Mouse (Mus musculus) hindbrain, embryonic 14.5 days (tissue): ENCODE measurements around the gene Bcdin3d. TPM values are rescaled to one million over a fixed set of nuclear protein-coding genes. Genes with fewer than 3 reads are reported as not detected.

ENCODE experiments used
- ATAC-seq: fragments of 200-750 bp; cut with Nextera tagmentation; 2 replicates; pipeline ENCODE4 v1.8.0; 2017; ENCODE audit warnings: moderate number of reproducible peaks, mild to moderate bottlenecking, moderate TSS enrichment, moderate library complexity; ENCODE audit not compliant: low FRiP score
- DNase-seq: peaks from one replicate; pipeline ENCODE4 v3.0.0-alpha.2; 2015; ENCODE audit warnings: low spot score
- H3K27ac ChIP-seq: fragments of 300-500 bp; sonication (generic); 2 replicates; pipeline ENCODE4 v1.5.1; 2014; ENCODE audit warnings: mild to moderate bottlenecking, moderate library complexity
- H3K27me3 ChIP-seq: fragments of 300-500 bp; sonication (generic); 2 replicates; pipeline ENCODE4 v1.6.1; 2014; ENCODE audit warnings: mild to moderate bottlenecking, low read length, mixed read lengths; ENCODE audit not compliant: control insufficient read depth, insufficient read depth
- H3K36me3 ChIP-seq: fragments of 300-500 bp; sonication (generic); replicated peaks from 2 replicates; pipeline ENCODE4 v1.6.1; 2014; ENCODE audit not compliant: control insufficient read depth, insufficient read depth
- H3K4me1 ChIP-seq: fragments of 300-500 bp; sonication (generic); replicated peaks from 2 replicates; pipeline ENCODE4 v1.6.1; 2014; ENCODE audit warnings: antibody characterized with exemption, low read length, mixed read lengths; ENCODE audit not compliant: control insufficient read depth, insufficient read depth
- H3K4me2 ChIP-seq: fragments of 300-500 bp; sonication (generic); replicated peaks from 2 replicates; pipeline ENCODE4 v1.6.1; 2014; ENCODE audit warnings: mild to moderate bottlenecking, moderate library complexity
- H3K4me3 ChIP-seq: fragments of 300-500 bp; sonication (generic); replicated peaks from 2 replicates; pipeline ENCODE4 v1.5.1; 2014; ENCODE audit warnings: mild to moderate bottlenecking, low read length
- H3K9ac ChIP-seq: fragments of 300-500 bp; sonication (generic); 2 replicates; pipeline ENCODE4 v1.6.1; 2014
- H3K9me3 ChIP-seq: fragments of 300-500 bp; sonication (generic); 2 replicates; pipeline ENCODE4 v1.6.1; 2016; ENCODE audit warnings: low read length; ENCODE audit not compliant: control insufficient read depth
- WGBS: fragments of 180-500 bp; shearing (Covaris S2); extraction: QIAGEN DNeasy Blood & Tissue Kit; methylation state at CpG from one replicate; pipeline ENCODE4 v1.1.7; 2014; 5-methylcytosine and 5-hydroxymethylcytosine counted together
- polyA plus RNA-seq: library from polyadenylated mRNA; unstranded; fragments of >200 nt; fragmentation: Nextera tagmentation; extraction: Ambion mirVana; gene quantifications from 2 replicates; pipeline ENCODE4 v1.2.1, GENCODE M21; 2014

The Bcdin3d gene
- 16.5 and 19.6 TPM in 2 replicates for polyA plus RNA-seq

- no peaks in the 10 kb centered on the region for H3K36me3 ChIP-seq
- DNase-seq (peak; percentile 94), ATAC-seq (peak; percentile 84)
- H3K27me3 ChIP-seq, result no peaks in the 10 kb centered on the region
- H3K9ac ChIP-seq, result peak within 1 kb of the TSS; percentile 83
- no peaks in the 10 kb centered on the region for H3K9me3 ChIP-seq
- H3K4me3 ChIP-seq, result peak within 1 kb of the TSS; percentile 75
- 2% methylated on average over 26 of the region's 26 CpGs for WGBS
- H3K4me2 ChIP-seq, result peak within 1 kb of the TSS; percentile 69
- H3K4me1 ChIP-seq, result peaks cover 8% of the 10 kb centered on the region
- H3K27ac ChIP-seq, result peak within 1 kb of the TSS; percentile 88
These were observed at the start of gene Bcdin3d for GRCm38 (mm10) chr15:99474576-99474926. Bcdin3d (minus strand) TSS chr15:99474730.

GRCm38 (mm10) chr15:99520306-99520705, 45.8 kb upstream of the Bcdin3d start:
- no peak overlapping the region for H3K4me2 ChIP-seq
- 82% methylated on average over 7 of the region's 7 CpGs for WGBS
- no peak overlapping the region for H3K9ac ChIP-seq
- ATAC-seq, result no peak
- no peaks in the 10 kb centered on the region for H3K9me3 ChIP-seq
- no peaks in the 10 kb centered on the region for H3K27me3 ChIP-seq
- H3K27ac ChIP-seq, result no peak overlapping the region
- H3K36me3 ChIP-seq, result no peaks in the 10 kb centered on the region
- no peaks in the 10 kb centered on the region for H3K4me1 ChIP-seq
- no peak for DNase-seq
- H3K4me3 ChIP-seq, result no peak overlapping the region

- ATAC-seq (no peak), DNase-seq (no peak)
These were observed 45.1 kb upstream of the Bcdin3d start for GRCm38 (mm10) chr15:99519626-99520025.

DNA sequence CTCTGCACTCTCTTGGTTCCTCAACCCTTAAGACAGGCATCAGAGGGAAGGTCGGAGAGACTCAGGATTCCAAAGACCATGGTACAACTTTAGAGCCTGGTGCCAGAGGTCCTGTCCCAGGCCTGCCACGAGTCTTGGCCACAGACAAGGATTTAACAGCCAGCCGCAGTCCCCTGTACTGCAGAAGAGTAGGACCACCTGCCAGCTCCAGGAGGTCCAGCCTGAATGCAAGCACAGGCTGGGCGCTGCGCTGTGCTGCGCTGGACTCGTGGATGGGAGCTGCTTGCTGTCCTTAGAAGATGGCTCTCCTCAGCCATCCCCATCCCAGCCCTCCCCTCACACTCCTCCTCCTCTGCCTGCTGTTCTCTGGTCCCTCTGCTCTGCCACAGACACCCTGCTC, 43.2 kb upstream of the Bcdin3d start:
- no peak overlapping the region for H3K27ac ChIP-seq
- DNase-seq (no peak), ATAC-seq (no peak)
- WGBS, result 70% methylated on average over 7 of the region's 7 CpGs
- no peaks in the 10 kb centered on the region for H3K4me1 ChIP-seq
- no peak overlapping the region for H3K9ac ChIP-seq
- no peaks in the 10 kb centered on the region for H3K27me3 ChIP-seq
- no peak overlapping the region for H3K4me2 ChIP-seq
- H3K4me3 ChIP-seq, result no peak overlapping the region
- H3K9me3 ChIP-seq, result no peaks in the 10 kb centered on the region
- no peaks in the 10 kb centered on the region for H3K36me3 ChIP-seq

More at GRCm38 (mm10) chr15:99519626-99520025, 45.1 kb upstream of the Bcdin3d start:
- no peaks in the 10 kb centered on the region for H3K36me3 ChIP-seq
- H3K27ac ChIP-seq, result no peak overlapping the region
- no peaks in the 10 kb centered on the region for H3K27me3 ChIP-seq
- no peak overlapping the region for H3K4me3 ChIP-seq
- no peaks in the 10 kb centered on the region for H3K9me3 ChIP-seq
- WGBS, result 89% methylated on average over 9 of the region's 9 CpGs
- no peaks in the 10 kb centered on the region for H3K4me1 ChIP-seq
- no peak overlapping the region for H3K9ac ChIP-seq
- H3K4me2 ChIP-seq, result no peak overlapping the region

DNA sequence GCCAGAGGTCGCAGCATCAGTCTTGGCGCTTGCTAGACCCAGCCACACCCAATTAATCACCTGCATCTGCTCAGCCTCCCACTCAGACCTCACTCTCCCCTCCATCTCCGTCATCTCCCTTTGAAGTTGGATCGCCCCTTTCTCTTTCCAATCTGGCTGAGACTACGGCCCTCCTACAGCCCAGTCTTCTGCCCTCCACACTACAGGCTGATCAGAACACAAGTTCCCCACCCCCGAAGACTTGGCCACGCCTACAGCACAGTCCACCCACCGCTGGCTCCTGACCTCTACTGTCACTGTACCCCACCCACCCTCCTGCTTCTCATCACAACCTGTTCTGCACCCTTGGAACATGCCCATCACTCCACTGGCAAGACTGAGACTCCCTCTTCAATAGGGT, 42.2 kb upstream of the Bcdin3d start:
- no peak overlapping the region for H3K9ac ChIP-seq
- no peaks in the 10 kb centered on the region for H3K4me1 ChIP-seq
- H3K9me3 ChIP-seq, result no peaks in the 10 kb centered on the region
- no peaks in the 10 kb centered on the region for H3K36me3 ChIP-seq
- H3K27ac ChIP-seq, result no peak overlapping the region
- no peaks in the 10 kb centered on the region for H3K27me3 ChIP-seq
- 73% methylated on average over 8 of the region's 8 CpGs for WGBS
- DNase-seq, result no peak
- H3K4me2 ChIP-seq, result no peak overlapping the region
- H3K4me3 ChIP-seq, result no peak overlapping the region
- ATAC-seq, result no peak

- no peak overlapping the region for H3K4me2 ChIP-seq
- ATAC-seq (no peak), DNase-seq (no peak)
- no peaks in the 10 kb centered on the region for H3K27me3 ChIP-seq
- H3K36me3 ChIP-seq, result no peaks in the 10 kb centered on the region
- no peaks in the 10 kb centered on the region for H3K4me1 ChIP-seq
- H3K9me3 ChIP-seq, result no peaks in the 10 kb centered on the region
- no peak overlapping the region for H3K4me3 ChIP-seq
- H3K27ac ChIP-seq, result no peak overlapping the region
- WGBS, result 84% methylated on average over 15 of the region's 15 CpGs
- H3K9ac ChIP-seq, result no peak overlapping the region
These were observed 37.4 kb upstream of the Bcdin3d start for GRCm38 (mm10) chr15:99511797-99512525.

DNA sequence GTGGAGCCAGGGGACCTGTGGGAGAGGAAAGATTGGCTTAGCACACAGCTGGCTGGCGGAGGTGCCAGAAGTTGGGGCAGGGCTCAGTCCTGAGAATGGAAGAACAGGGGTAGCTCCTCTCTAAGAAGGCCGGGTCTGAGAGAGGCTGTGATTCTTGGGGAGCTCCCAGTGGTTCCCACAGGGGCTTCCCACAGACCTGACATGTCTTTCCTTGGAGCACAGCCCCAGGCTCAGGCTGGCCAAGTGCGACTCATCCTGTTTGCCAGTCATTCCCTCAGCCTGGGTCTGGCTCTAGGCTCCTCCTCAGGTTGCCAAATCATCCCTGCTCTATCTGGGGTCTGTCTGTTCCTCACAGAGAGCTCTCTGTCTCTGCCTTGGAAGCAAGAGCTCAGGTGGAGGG, 36.1 kb upstream of the Bcdin3d start:
- H3K4me2 ChIP-seq, result no peak overlapping the region
- no peaks in the 10 kb centered on the region for H3K4me1 ChIP-seq
- no peak overlapping the region for H3K9ac ChIP-seq
- H3K36me3 ChIP-seq, result no peaks in the 10 kb centered on the region
- no peak overlapping the region for H3K4me3 ChIP-seq
- WGBS, result 79% methylated on average over 3 of the region's 3 CpGs
- DNase-seq (no peak), ATAC-seq (no peak)
- no peak overlapping the region for H3K27ac ChIP-seq
- H3K9me3 ChIP-seq, result no peaks in the 10 kb centered on the region
- H3K27me3 ChIP-seq, result no peaks in the 10 kb centered on the region

- DNase-seq (no peak), ATAC-seq (no peak)
- Histone ChIP-seq H3K4me1 (no peaks in the 10 kb centered on the region), H3K9me3 (no peaks in the 10 kb centered on the region), H3K4me3 (no peak overlapping the region), H3K27ac (no peak overlapping the region), H3K27me3 (no peaks in the 10 kb centered on the region), H3K36me3 (no peaks in the 10 kb centered on the region), H3K9ac (no peak overlapping the region), H3K4me2 (no peak overlapping the region)
- WGBS, result 91% methylated on average over 7 of the region's 7 CpGs
These were observed 35.3 kb upstream of the Bcdin3d start for GRCm38 (mm10) chr15:99509840-99510239.

- no peaks in the 10 kb centered on the region for H3K36me3 ChIP-seq
- no peaks in the 10 kb centered on the region for H3K27me3 ChIP-seq
- H3K9ac ChIP-seq, result no peak overlapping the region
- no peak overlapping the region for H3K27ac ChIP-seq
- DNase-seq (no peak), ATAC-seq (no peak)
- H3K4me1 ChIP-seq, result peaks cover 13% of the 10 kb centered on the region; the same call in 1 of the 2 replicates
- H3K4me3 ChIP-seq, result no peak overlapping the region
- no peaks in the 10 kb centered on the region for H3K9me3 ChIP-seq
- WGBS, result 83% methylated on average over 15 of the region's 15 CpGs
- no peak overlapping the region for H3K4me2 ChIP-seq
These were observed 31.0 kb upstream of the Bcdin3d start for GRCm38 (mm10) chr15:99505324-99506095.
